Mouse (Mus musculus) myocyte (in vitro differentiated cells): Measurements from ENCODE around the gene Jade1. TPM values are rescaled to one million over a fixed set of nuclear protein-coding genes. Genes with fewer than 3 reads are reported as not detected.

ENCODE experiments used
- H3K27me3 ChIP-seq: one replicate; pipeline ENCODE4 v1.6.1; 2011; ENCODE audit not compliant: control insufficient read depth, insufficient read depth, insufficient read length
- H3K36me3 ChIP-seq: one replicate; pipeline ENCODE4 v1.6.1; 2011; ENCODE audit not compliant: control insufficient read depth, insufficient read depth
- H3K4me2 ChIP-seq: one replicate; pipeline ENCODE4 v1.6.1; 2011; ENCODE audit warnings: low read depth, control low read depth
- H3K4me3 ChIP-seq: one replicate; pipeline ENCODE4 v1.5.1; 2011; ENCODE audit warnings: mild to moderate bottlenecking, control low read depth, moderate library complexity
- H3K79me2 ChIP-seq: one replicate; pipeline ENCODE4 v1.6.1; 2011; ENCODE audit not compliant: control insufficient read depth, insufficient read depth
- H3ac ChIP-seq: one replicate; pipeline ENCODE4 v1.6.1; 2011; ENCODE audit not compliant: control insufficient read depth, insufficient read length
- CEBPB ChIP-seq: IDR thresholded peaks from 2 replicates; pipeline ENCODE4 v1.6.1; 2011; ENCODE audit warnings: mild to moderate bottlenecking, moderate library complexity; ENCODE audit not compliant: poor library complexity, insufficient read depth, severe bottlenecking
- E2F4 ChIP-seq: IDR thresholded peaks from one replicate; pipeline ENCODE4 v1.6.1; 2011; ENCODE audit warnings: mild to moderate bottlenecking, control low read depth, moderate library complexity; ENCODE audit not compliant: insufficient read depth
- MAX ChIP-seq: IDR thresholded peaks from one replicate; pipeline ENCODE4 v1.6.1; 2011; ENCODE audit warnings: low read depth, mild to moderate bottlenecking, control low read depth
- MYOD1 ChIP-seq, 3 experiments: IDR thresholded peaks; one replicate each; pipeline ENCODE4 v1.6.1; 2011; ENCODE audit warnings: control low read depth in 2 of 3, low read depth in 2 of 3, mild to moderate bottlenecking in 2 of 3, moderate library complexity in 1 of 3; ENCODE audit not compliant: insufficient read length in 2 of 3, control insufficient read depth in 1 of 3
- MYOG ChIP-seq, 3 experiments: IDR thresholded peaks; one replicate each; pipeline ENCODE4 v1.6.1; 2011; ENCODE audit warnings: control low read depth in 2 of 3, low read depth in 2 of 3, mild to moderate bottlenecking in 2 of 3; ENCODE audit not compliant: insufficient read length in 2 of 3, control insufficient read depth in 1 of 3, insufficient read depth in 1 of 3
- POLR2A ChIP-seq: IDR thresholded peaks from one replicate; pipeline ENCODE4 v1.6.1; 2011; ENCODE audit warnings: low read depth, mild to moderate bottlenecking, control low read depth, moderate library complexity; ENCODE audit not compliant: insufficient read length
- POLR2AphosphoS2 ChIP-seq: IDR thresholded peaks from one replicate; pipeline ENCODE4 v1.6.1; 2011; ENCODE audit warnings: low read depth, control low read depth; ENCODE audit not compliant: insufficient read length
- REST ChIP-seq: IDR thresholded peaks from one replicate; pipeline ENCODE4 v1.6.1; 2011; ENCODE audit warnings: mild to moderate bottlenecking, control low read depth, moderate library complexity; ENCODE audit not compliant: insufficient read depth, insufficient read length
- SRF ChIP-seq: IDR thresholded peaks from one replicate; pipeline ENCODE4 v1.6.1; 2011; ENCODE audit warnings: low read depth; ENCODE audit not compliant: control insufficient read depth, insufficient read length
- TCF12 ChIP-seq: IDR thresholded peaks from one replicate; pipeline ENCODE4 v1.6.1; 2011; ENCODE audit warnings: mild to moderate bottlenecking, control low read depth; ENCODE audit not compliant: poor library complexity, insufficient read depth, severe bottlenecking
- TCF3 ChIP-seq: IDR thresholded peaks from one replicate; pipeline ENCODE4 v1.6.1; 2011; ENCODE audit warnings: low read depth, control low read depth; ENCODE audit not compliant: insufficient read length
- USF1 ChIP-seq: IDR thresholded peaks from one replicate; pipeline ENCODE4 v1.6.1; 2011; ENCODE audit warnings: low read depth, mild to moderate bottlenecking, control low read depth, moderate library complexity
- polyA plus RNA-seq: library from polyadenylated mRNA; unstranded; fragments of >200 nt; fragmentation: generic; extraction: Trizol; gene quantifications from one replicate; pipeline ENCODE4 v1.2.1, GENCODE M21; 2012; ENCODE audit warnings: missing spikeins

Gene Jade1
- polyA plus RNA-seq, 1 experiment: 8.8 TPM

DNA sequence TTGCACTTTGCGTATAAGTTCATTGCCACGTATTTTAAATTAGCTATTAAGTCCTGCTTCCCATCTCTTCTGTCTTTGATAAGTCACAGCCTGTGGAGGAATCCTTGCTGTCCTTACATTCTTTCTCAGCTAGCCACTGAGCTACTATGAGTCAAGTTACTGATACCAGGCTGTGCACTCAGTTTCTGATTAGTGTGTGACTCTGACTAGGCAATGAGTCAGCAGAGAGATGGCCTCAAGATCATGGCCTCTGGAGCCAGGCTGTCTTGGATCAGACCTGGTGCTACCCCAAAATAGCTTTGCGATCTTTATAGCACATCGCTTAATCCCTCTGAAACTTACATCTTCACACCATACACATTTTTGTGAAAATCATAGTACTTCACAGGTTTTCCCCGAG is 8.2 kb upstream of the Jade1 start:
- Histone ChIP-seq H3ac (no peak overlapping the region), H3K36me3 (no peaks in the 10 kb centered on the region), H3K4me2 (peak overlapping the region; percentile 41), H3K27me3 (no peaks in the 10 kb centered on the region), H3K79me2 (no peaks in the 10 kb centered on the region), H3K4me3 (no peak overlapping the region)
- TF ChIP-seq SRF (no peak), CEBPB (no peak), TCF3 (no peak), MAX (no peak), USF1 (no peak), REST (no peak)

DNA sequence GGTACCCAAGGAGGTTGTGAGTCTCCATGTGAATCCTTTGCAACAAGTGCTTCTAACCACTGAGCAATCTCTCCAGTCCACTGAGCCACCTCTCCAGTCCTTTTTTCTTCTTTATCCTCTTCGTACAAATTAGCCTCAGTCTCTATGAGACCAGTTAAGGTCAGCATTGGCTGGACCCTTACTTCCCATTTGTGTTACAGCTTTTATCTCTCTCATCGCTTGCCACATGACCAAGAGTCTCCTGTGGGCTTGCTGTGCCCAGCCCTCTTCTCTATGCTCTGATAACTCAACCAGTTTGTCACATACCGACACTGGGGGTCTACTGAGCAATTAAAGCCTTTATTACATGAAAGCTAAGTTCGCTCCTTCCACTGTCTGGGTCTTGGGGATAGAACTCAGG is 7.3 kb upstream of the Jade1 start:
- no peak overlapping the region for H3K4me2 ChIP-seq
- no peaks in the 10 kb centered on the region for H3K79me2 ChIP-seq
- no peaks in the 10 kb centered on the region for H3K27me3 ChIP-seq
- H3ac ChIP-seq: no peak overlapping the region
- no peaks in the 10 kb centered on the region for H3K36me3 ChIP-seq
- no peak overlapping the region for H3K4me3 ChIP-seq
- no peak for TF ChIP-seq POLR2A
- TF ChIP-seq SRF: no peak
- TF ChIP-seq TCF12: no peak
- no peak for TF ChIP-seq E2F4
- TF ChIP-seq TCF3: no peak

DNA sequence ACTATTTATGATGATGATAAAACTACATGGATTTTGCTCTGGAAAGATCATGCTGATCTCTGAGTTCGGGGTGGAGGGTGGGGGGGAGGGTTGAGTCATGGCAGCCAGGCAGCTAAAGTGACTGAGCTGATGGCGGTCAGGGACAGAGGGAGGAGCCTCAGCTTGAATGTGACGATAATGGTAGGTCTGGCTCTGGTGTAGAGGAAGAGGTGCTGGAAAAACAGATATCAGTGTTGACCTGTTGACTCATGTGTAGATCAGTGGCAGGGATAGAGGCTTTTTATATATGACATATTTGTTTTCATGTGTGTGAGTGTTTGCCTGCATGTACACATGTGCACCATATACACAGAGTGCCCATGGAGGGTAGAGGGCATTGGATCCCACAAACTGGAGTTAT is 3.9 kb upstream of the Jade1 start:
- H3K79me2 ChIP-seq: no peaks in the 10 kb centered on the region
- no peaks in the 10 kb centered on the region for H3K27me3 ChIP-seq
- TF ChIP-seq REST: no peak
- no peak for TF ChIP-seq POLR2A
- TF ChIP-seq TCF3: no peak
- no peak for TF ChIP-seq MYOG (IDR thresholded peaks at IDR 0.05; ENCODE audit: control insufficient read depth in 1 of 3, insufficient read depth in 1 of 3, insufficient read length in 2 of 3, low read depth in 2 of 3)
- TF ChIP-seq SRF: no peak
- TF ChIP-seq MAX: no peak
- TF ChIP-seq POLR2AphosphoS2: no peak
- TF ChIP-seq CEBPB: no peak
- no peak for TF ChIP-seq MYOD1 (IDR thresholded peaks at IDR 0.05; ENCODE audit: control insufficient read depth in 1 of 3, insufficient read length in 2 of 3, low read depth in 2 of 3)
- TF ChIP-seq TCF12: no peak
- no peak for TF ChIP-seq USF1
- no peak for TF ChIP-seq E2F4

DNA sequence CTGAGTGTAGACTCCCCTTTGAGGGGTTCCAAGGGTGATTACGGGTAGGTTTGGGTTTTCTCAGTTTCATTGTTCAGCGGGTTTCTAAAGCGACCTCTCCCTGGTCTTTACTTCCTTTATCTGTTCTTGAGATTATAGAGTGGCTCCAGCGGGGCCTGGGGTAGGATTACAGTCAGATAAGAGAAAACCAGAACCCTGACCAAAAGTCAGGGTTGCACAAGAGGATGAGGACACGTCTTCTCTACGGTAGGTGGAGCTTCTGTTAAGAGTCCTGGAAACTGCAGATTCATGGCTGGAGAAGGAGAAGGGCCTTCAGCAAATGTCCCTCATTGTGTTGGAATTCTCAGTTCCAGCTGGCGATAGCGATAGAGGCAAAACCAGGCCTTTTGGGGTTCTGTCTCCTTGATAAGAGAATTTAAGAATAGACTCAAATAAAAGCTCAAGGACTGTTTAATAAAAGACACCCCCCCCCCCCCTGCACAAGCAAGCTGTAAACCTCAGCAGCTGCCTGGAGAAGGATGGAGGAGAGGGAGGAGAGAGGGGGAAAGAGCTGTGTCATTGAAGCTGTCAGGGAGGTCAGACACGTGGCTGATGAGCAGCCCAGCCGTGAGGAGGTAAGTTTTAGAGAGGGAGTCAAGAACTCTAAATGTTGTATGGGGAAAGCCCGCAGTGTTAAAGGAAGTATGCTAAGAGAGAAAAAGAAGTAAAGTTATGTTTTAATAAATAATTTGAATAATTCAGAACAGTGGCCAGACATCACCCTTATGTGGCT is 2.6 kb upstream of the Jade1 start:
- Histone ChIP-seq H3ac (no peak overlapping the region), H3K4me3 (no peak overlapping the region), H3K27me3 (no peaks in the 10 kb centered on the region), H3K4me2 (no peak overlapping the region), H3K36me3 (no peaks in the 10 kb centered on the region), H3K79me2 (no peaks in the 10 kb centered on the region)
- TF ChIP-seq REST: no peak
- TF ChIP-seq CEBPB: peak; percentile 68
- TF ChIP-seq SRF: no peak

More for the DNA sequence above, 3.9 kb upstream of the Jade1 start:
- Histone ChIP-seq H3K4me2 (no peak overlapping the region), H3K36me3 (no peaks in the 10 kb centered on the region), H3ac (no peak overlapping the region), H3K4me3 (no peak overlapping the region)

DNA sequence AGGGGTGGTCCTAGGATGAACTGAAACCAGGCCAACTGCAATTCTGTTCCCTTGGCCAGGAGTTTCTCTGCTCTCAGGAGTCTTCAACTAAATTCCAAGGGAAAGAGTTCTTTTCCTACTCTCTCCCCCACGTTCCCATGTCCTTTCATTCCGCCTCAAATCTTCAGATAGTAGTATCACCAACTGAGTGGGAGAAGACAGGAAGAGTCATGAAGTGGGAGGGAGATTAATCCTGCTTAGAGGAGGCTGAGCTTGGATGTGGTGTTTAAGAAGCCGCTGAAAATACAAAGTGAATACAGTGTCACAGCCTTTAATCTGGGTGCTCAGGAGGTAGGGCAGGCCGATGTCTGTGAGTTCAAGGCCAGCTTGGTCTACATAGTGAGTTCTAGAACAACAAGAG is 1.9 kb upstream of the Jade1 start:
- H3K79me2 ChIP-seq: no peaks in the 10 kb centered on the region
- H3K36me3 ChIP-seq: no peaks in the 10 kb centered on the region
- H3ac ChIP-seq: no peak overlapping the region
- no peak for TF ChIP-seq SRF
- no peak for TF ChIP-seq REST
- no peak for TF ChIP-seq E2F4
- TF ChIP-seq POLR2AphosphoS2: no peak
- no peak for TF ChIP-seq MYOG (IDR thresholded peaks at IDR 0.05; ENCODE audit: control insufficient read depth in 1 of 3, insufficient read depth in 1 of 3, insufficient read length in 2 of 3, low read depth in 2 of 3)
- TF ChIP-seq USF1: no peak
- no peaks in the 10 kb centered on the region for H3K27me3 ChIP-seq
- no peak overlapping the region for H3K4me2 ChIP-seq
- no peak overlapping the region for H3K4me3 ChIP-seq
